Mouse (Mus musculus) testis, adult 2 months (tissue): ENCODE data around the gene Acp2. TPM values are rescaled to one million over a fixed set of nuclear protein-coding genes. Genes with fewer than 3 reads are reported as not detected.

Experiments
- H3K27ac ChIP-seq: fragments of 200-500 bp; 2 replicates; pipeline ENCODE4 v1.5.1; 2012; ENCODE audit warnings: low read depth, low read length; ENCODE audit not compliant: control insufficient read depth, insufficient read depth
- H3K27me3 ChIP-seq: fragments of 200-500 bp; 2 replicates; pipeline ENCODE4 v1.6.1; 2012; ENCODE audit warnings: mild to moderate bottlenecking, low read length, moderate library complexity; ENCODE audit not compliant: control insufficient read depth, insufficient read depth
- H3K36me3 ChIP-seq: fragments of 200-500 bp; 2 replicates; pipeline ENCODE4 v1.6.1; 2012; ENCODE audit warnings: mild to moderate bottlenecking, low read length; ENCODE audit not compliant: control insufficient read depth, insufficient read depth
- H3K4me1 ChIP-seq: fragments of 200-500 bp; 2 replicates; pipeline ENCODE4 v1.6.1; 2012; ENCODE audit warnings: low read length; ENCODE audit not compliant: control insufficient read depth, insufficient read depth
- H3K4me3 ChIP-seq: fragments of 200-500 bp; 2 replicates; pipeline ENCODE4 v1.5.1; 2012; ENCODE audit warnings: low read depth, mild to moderate bottlenecking, low read length, moderate library complexity, mixed read lengths; ENCODE audit not compliant: control insufficient read depth
- CTCF ChIP-seq: fragments of 200-500 bp; IDR thresholded peaks from 2 replicates; pipeline ENCODE4 v1.5.1; 2012; ENCODE audit warnings: low read depth, mild to moderate bottlenecking, inconsistent platforms, low read length, moderate library complexity; ENCODE audit not compliant: control insufficient read depth, insufficient read depth, insufficient replicate concordance
- POLR2A ChIP-seq: fragments of 200-500 bp; IDR thresholded peaks from 2 replicates; pipeline ENCODE4 v1.6.1; 2012; ENCODE audit warnings: low read depth, mild to moderate bottlenecking, inconsistent platforms, low read length, moderate library complexity; ENCODE audit not compliant: control insufficient read depth
- polyA plus RNA-seq: library from polyadenylated mRNA; depleted of rRNA; stranded (reverse); fragments of >200 nt; gene quantifications from 2 replicates; pipeline ENCODE4 v1.2.3, GENCODE M21; 2012

Gene Acp2
- polyA plus RNA-seq, 1 experiment: 11.9 TPM

DNA sequence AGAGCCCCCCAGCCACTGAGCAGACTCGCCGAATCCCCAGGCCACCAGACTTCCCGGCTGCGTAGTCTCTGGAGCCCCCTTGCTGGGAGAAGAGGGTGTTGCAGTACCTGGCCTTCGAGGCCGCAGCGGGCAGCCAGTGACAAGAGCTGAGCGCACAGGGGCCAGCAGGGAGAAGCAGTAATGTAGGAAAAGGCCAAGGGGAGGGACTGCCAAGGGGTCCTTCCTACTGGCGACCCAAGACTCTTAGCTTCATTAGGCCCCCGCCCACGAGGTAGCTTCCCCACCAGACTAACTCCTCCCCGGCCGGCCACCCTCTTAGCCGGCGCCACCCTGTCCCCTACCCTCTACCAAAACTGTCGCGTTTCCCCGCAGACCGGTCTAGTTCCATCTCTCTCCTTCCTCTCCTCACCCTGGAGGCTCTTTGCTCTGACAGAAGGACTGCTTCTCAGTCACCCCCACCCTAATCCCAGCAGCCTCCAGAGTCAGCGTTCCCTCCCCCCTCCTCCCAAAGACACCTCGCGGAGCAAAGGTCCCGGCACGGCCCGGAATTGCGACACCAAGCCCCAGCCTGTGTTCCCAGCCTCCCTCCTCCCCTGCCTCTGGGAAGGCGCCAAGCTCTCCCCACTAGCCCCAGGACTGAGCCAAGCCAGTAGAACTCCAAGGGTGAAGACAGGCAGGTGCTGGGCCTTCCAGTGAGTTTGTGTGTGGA is 7.9 kb upstream of the Acp2 start:
- Histone ChIP-seq H3K4me3 (peak overlapping the region; percentile 54), H3K36me3 (no peaks in the 10 kb centered on the region), H3K27me3 (no peaks in the 10 kb centered on the region), H3K27ac (peak overlapping the region; percentile 36; the same call in 1 of the 2 replicates), H3K4me1 (peaks cover 22% of the 10 kb centered on the region)
- TF ChIP-seq CTCF (peak; percentile 61; the same call in 1 of the 2 replicates), POLR2A (no peak)

DNA sequence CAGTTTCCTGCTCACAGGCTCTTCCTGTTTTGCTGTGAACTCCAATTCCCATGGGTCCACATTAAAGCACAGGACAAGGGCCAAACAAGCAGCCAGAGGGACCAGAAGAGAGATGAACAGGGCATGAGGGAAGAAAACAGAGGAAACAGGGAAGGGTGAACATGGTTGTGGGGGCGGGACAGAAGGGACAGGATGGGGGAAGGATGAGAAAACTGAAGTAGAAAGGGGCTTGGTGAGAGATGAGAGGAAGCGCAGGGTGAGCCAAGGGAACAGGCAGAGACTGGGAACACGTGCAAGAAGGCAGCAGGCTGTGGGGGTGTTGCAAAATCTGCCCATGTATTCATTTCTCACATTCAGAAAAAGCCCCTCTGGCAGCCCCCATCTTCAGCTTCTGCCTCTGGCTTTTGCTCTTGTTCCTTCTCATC is 6.1 kb upstream of the Acp2 start:
- Histone ChIP-seq H3K27me3 (no peaks in the 10 kb centered on the region), H3K4me1 (peaks cover 20% of the 10 kb centered on the region), H3K27ac (peak overlapping the region; percentile 42), H3K4me3 (no peak overlapping the region), H3K36me3 (no peaks in the 10 kb centered on the region)
- TF ChIP-seq POLR2A (no peak), CTCF (no peak)

- Histone ChIP-seq H3K4me3 (no peak overlapping the region), H3K4me1 (peaks cover 24% of the 10 kb centered on the region), H3K27ac (no peak overlapping the region), H3K27me3 (no peaks in the 10 kb centered on the region), H3K36me3 (no peaks in the 10 kb centered on the region)
- TF ChIP-seq CTCF: no peak
These were observed 3.8 kb upstream of the Acp2 start for GRCm38 (mm10) chr2:91198888-91199287.

- Histone ChIP-seq H3K4me3 (peak overlapping the region; percentile 97), H3K36me3 (peaks cover 2% of the 10 kb centered on the region), H3K27ac (peak overlapping the region; percentile 30), H3K4me1 (peaks cover 6% of the 10 kb centered on the region), H3K27me3 (no peaks in the 10 kb centered on the region)
- TF ChIP-seq CTCF: no peak
- TF ChIP-seq POLR2A: no peak
These were observed 429 bp downstream of the Acp2 start for GRCm38 (mm10) chr2:91202972-91203656.

DNA sequence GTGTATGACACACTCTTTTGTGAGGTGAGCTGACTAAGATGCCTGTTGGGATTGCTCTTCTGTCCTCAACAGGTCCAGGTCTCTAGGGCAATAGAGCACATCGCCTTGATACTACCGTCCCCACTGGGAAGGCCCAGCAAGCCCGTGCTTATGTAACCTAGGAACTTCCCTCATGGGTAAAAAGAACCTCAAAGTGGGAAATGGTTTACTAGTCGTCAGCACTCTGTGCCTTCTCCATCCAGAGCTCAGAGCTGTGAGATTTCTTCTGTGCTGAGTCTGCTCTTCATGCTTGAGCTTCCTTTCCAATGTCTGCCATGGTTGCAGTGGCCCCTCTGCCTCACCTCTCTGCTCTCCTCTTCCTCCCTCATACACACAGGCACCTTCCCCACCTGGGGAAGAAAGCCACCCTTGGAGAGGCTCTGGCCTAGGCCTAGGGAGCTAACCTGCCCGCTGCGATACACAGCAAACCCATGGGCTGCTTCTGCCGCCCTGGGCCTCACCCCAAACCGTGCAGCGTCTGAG is 3.6 kb downstream of the Acp2 start:
- TF ChIP-seq POLR2A (no peak), CTCF (no peak)
- no peak overlapping the region for H3K27ac ChIP-seq
- H3K4me1 ChIP-seq: peaks cover 6% of the 10 kb centered on the region
- no peaks in the 10 kb centered on the region for H3K27me3 ChIP-seq
- H3K36me3 ChIP-seq: peaks cover 4% of the 10 kb centered on the region
- H3K4me3 ChIP-seq: no peak overlapping the region

- TF ChIP-seq CTCF: no peak
- TF ChIP-seq POLR2A: no peak
- no peak overlapping the region for H3K4me3 ChIP-seq
- H3K27ac ChIP-seq: no peak overlapping the region
- H3K27me3 ChIP-seq: no peaks in the 10 kb centered on the region
- peaks cover 8% of the 10 kb centered on the region for H3K36me3 ChIP-seq
- no peaks in the 10 kb centered on the region for H3K4me1 ChIP-seq
These were observed 10.6 kb downstream of the Acp2 start for GRCm38 (mm10) chr2:91213311-91213710.

DNA sequence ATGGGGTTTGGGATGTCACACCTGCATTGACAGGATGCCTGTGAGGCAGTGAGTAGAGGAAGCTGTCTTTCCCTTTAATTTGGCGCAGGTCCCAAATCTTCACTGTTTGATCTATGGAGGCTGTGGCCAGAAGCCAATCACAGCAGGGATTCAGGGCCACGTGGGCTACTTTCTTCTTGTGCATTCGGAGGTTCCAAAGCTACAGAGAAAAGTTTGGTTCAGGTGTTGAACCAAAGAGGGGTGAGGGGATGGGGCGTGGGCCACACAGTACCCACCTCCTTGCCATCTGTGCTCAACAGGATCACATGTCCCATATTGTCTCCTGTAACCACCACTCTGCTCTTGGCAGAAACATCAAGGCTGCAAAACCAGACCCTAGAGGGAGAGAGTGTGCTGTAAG is 14.3 kb downstream of the Acp2 start:
- H3K27me3 ChIP-seq: no peaks in the 10 kb centered on the region
- no peaks in the 10 kb centered on the region for H3K4me1 ChIP-seq
- H3K4me3 ChIP-seq: no peak overlapping the region
- no peak for TF ChIP-seq POLR2A
- no peak for TF ChIP-seq CTCF
- no peak overlapping the region for H3K27ac ChIP-seq
- peaks cover 2% of the 10 kb centered on the region; the same call in 1 of the 2 replicates for H3K36me3 ChIP-seq

GRCm38 (mm10) chr2:91220501-91220900 is 17.8 kb downstream of the Acp2 start:
- H3K36me3 ChIP-seq: no peaks in the 10 kb centered on the region
- H3K4me1 ChIP-seq: no peaks in the 10 kb centered on the region
- no peak overlapping the region for H3K4me3 ChIP-seq
- no peak overlapping the region for H3K27ac ChIP-seq
- TF ChIP-seq POLR2A (no peak), CTCF (no peak)
- H3K27me3 ChIP-seq: no peaks in the 10 kb centered on the region
